Comparison of ENCODE assay signal across 12 mouse cellular contexts in genomic region chrX:139369122-139369521, GRCm38 (mm10). TPM values are rescaled to one million over a fixed set of nuclear protein-coding genes. Genes with fewer than 3 reads are reported as not detected.
DNase-seq lines count a peak whose midpoint lies in the region; ATAC-seq and TF ChIP-seq lines count a peak whose summit lies in the region.
"Had no signal": no experiment of that assay in that cellular context is flagged by ENCODE, and none has a peak within 500 bp of the region (broad histone marks: within the 10 kb centered on the region; RNA-seq: fewer than 3 reads in every experiment).

No protein-coding gene starts in this region.

- 61% methylated on average over 4 of the region's 4 CpGs for WGBS in hindbrain, postnatal 0 days
- 62% methylated on average over 4 of the region's 4 CpGs for WGBS in hindbrain, embryonic 12.5 days
- 61% methylated on average over 4 of the region's 4 CpGs for WGBS in intestine, embryonic 15.5 days

- no peaks in the 10 kb centered on the region for H3K9me3 ChIP-seq in hindbrain, postnatal 0 days (ENCODE audit: low read length)
- no peaks in the 10 kb centered on the region for H3K9me3 ChIP-seq in hindbrain, embryonic 12.5 days (replicated peaks)
- no peaks in the 10 kb centered on the region for H3K9me3 ChIP-seq in intestine, embryonic 15.5 days
- H3K9me3 ChIP-seq: forebrain, embryonic 13.5 days; heart, embryonic 15.5 days; neural tube, embryonic 12.5 days had no signal

- no peaks in the 10 kb centered on the region for H3K36me3 ChIP-seq in hindbrain, postnatal 0 days (ENCODE audit: insufficient read depth, low read length)
- no peaks in the 10 kb centered on the region for H3K36me3 ChIP-seq in hindbrain, embryonic 12.5 days
- no peaks in the 10 kb centered on the region for H3K36me3 ChIP-seq in intestine, embryonic 15.5 days
- H3K36me3 ChIP-seq: heart, embryonic 15.5 days; neural tube, embryonic 12.5 days had no signal

- H3K27me3 ChIP-seq in hindbrain, postnatal 0 days (ENCODE audit: insufficient read depth, low read length) = no peaks in the 10 kb centered on the region
- H3K27me3 ChIP-seq in hindbrain, embryonic 12.5 days = no peaks in the 10 kb centered on the region
- no peaks in the 10 kb centered on the region for H3K27me3 ChIP-seq in intestine, embryonic 15.5 days (replicated peaks)
- H3K27me3 ChIP-seq: forebrain, embryonic 13.5 days; heart, embryonic 15.5 days; neural tube, embryonic 12.5 days had no signal

- ATAC-seq in hindbrain, postnatal 0 days = no peak
- ATAC-seq in hindbrain, embryonic 12.5 days (ENCODE audit: low FRiP score) = no peak
- ATAC-seq in intestine, embryonic 15.5 days = no peak
- ATAC-seq: forebrain, embryonic 13.5 days had no signal

- H3K4me3 ChIP-seq in hindbrain, postnatal 0 days (ENCODE audit: low read length) = no peak overlapping the region
- no peak overlapping the region for H3K4me3 ChIP-seq in hindbrain, embryonic 12.5 days
- H3K4me3 ChIP-seq in intestine, embryonic 15.5 days (replicated peaks) = no peak overlapping the region
- H3K4me3 ChIP-seq: forebrain, embryonic 13.5 days; heart, embryonic 15.5 days; neural tube, embryonic 12.5 days had no signal

- H3K9ac ChIP-seq in hindbrain, postnatal 0 days (replicated peaks; ENCODE audit: low read length) = no peak overlapping the region
- no peak overlapping the region for H3K9ac ChIP-seq in hindbrain, embryonic 12.5 days
- H3K9ac ChIP-seq in intestine, embryonic 15.5 days = no peak overlapping the region
- H3K9ac ChIP-seq: forebrain, embryonic 13.5 days; heart, embryonic 15.5 days; neural tube, embryonic 12.5 days had no signal

- no peaks in the 10 kb centered on the region for H3K4me1 ChIP-seq in hindbrain, postnatal 0 days (ENCODE audit: insufficient read depth, low read length)
- no peaks in the 10 kb centered on the region for H3K4me1 ChIP-seq in hindbrain, embryonic 12.5 days
- no peaks in the 10 kb centered on the region for H3K4me1 ChIP-seq in intestine, embryonic 15.5 days (replicated peaks)
- H3K4me1 ChIP-seq: forebrain, embryonic 13.5 days; heart, embryonic 15.5 days; neural tube, embryonic 12.5 days had no signal

- H3K27ac ChIP-seq in hindbrain, postnatal 0 days = no peak overlapping the region
- H3K27ac ChIP-seq in hindbrain, embryonic 12.5 days = no peak overlapping the region
- no peak overlapping the region for H3K27ac ChIP-seq in intestine, embryonic 15.5 days
- H3K27ac ChIP-seq: forebrain, embryonic 13.5 days; heart, embryonic 15.5 days; neural tube, embryonic 12.5 days had no signal

- intact Hi-C loops in gastrocnemius, postnatal 36 days (cut with DNase I) = no loop called here

- no peak overlapping the region for H3K4me2 ChIP-seq in hindbrain, postnatal 0 days (ENCODE audit: low read depth, low read length)
- H3K4me2 ChIP-seq in hindbrain, embryonic 12.5 days (replicated peaks) = no peak overlapping the region
- H3K4me2 ChIP-seq in intestine, embryonic 15.5 days (replicated peaks) = no peak overlapping the region
- H3K4me2 ChIP-seq: forebrain, embryonic 13.5 days; heart, embryonic 15.5 days; neural tube, embryonic 12.5 days had no signal

- TF ChIP-seq CTCF in hindbrain, postnatal 0 days (IDR thresholded peaks at IDR 0.05; ENCODE audit: low read depth) = peak; percentile 54

- DNase-seq in hindbrain, postnatal 0 days (ENCODE audit: low spot score) = peak; percentile 48
- peak; percentile 20 for DNase-seq in lung, postnatal 10 days
- DNase-seq in lung, postnatal 25 days (ENCODE audit: low spot score) = no peak
- peak; percentile 45 for DNase-seq in brain, adult 2 months (ENCODE audit: low read depth, low spot score)
- peak; percentile 22 for DNase-seq in retina, postnatal 1 day
- no peak for DNase-seq in gastrocnemius, postnatal 36 days
- DNase-seq: cerebellum, adult 9-10 months had no signal

RNA-seq across cellular contexts. Expression of gene Trap1a, which starts 35.6 kb away (rescaled TPM):
- not detected in 2 replicates for total RNA-seq in hindbrain, postnatal 0 days (2014; rRNA removed)
- not detected in 2 replicates for polyA plus RNA-seq in hindbrain, postnatal 0 days (2015; fragmentation: Nextera tagmentation; extraction: Ambion mirVana)
- not detected in 2 replicates for polyA plus RNA-seq in hindbrain, embryonic 12.5 days (2016; fragmentation: Nextera tagmentation; extraction: Ambion mirVana)
- total RNA-seq in gastrocnemius, postnatal 36 days (2021) = not detected
- 0.14 TPM in 1 of 2 replicates, not detected in the other for polyA plus RNA-seq in intestine, embryonic 15.5 days (2015; fragmentation: Nextera tagmentation; extraction: Ambion mirVana)
- polyA plus RNA-seq: forebrain, embryonic 13.5 days; neural tube, embryonic 12.5 days had no signal

Comparison
In these comparisons a context has a peak if more than half of its experiments do, and no peak if none do; other contexts are left out.
1. DNase-seq: peak in hindbrain, postnatal 0 days (single experiment), lung, postnatal 10 days (single experiment), brain, adult 2 months (single experiment) and retina, postnatal 1 day (single experiment); none in lung, postnatal 25 days (single experiment) and gastrocnemius, postnatal 36 days (0 of 2).